Mouse (Mus musculus): Measurements from ENCODE around the gene Lce1g.

DNA sequence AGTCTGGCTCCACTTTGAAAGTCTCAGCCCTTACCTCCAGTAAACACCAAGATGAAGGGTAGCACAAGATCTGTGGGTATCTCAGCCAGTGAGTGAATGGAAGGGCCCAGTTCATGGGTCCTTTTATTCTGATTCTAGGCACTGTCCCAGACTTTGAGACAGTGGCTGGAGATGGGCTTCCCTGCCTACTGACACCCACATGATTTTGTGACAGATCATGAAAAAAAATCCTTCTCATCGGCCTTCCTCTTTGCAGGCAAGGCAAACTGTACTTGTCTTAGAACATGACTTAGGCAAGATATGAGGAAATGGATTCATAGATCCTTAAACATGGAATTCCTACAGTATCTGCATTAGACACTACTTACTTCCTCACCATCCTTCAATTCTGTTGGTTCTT, 13.1 kb downstream of the Lce1g start, which contains the start of gene Gm38119:
- TF ChIP-seq POLR2A (IDR thresholded peaks at IDR 0.05; ENCODE audit: extremely low read depth, insufficient read depth, low read length): no peak
- TF ChIP-seq CTCF (IDR thresholded peaks at IDR 0.05; ENCODE audit: low read depth, low read length): no peak
